Comparison of ENCODE assay signal across 9 mouse cellular contexts in genomic region chr5:142448076-142448475, GRCm38 (mm10). TPM values are rescaled to one million over a fixed set of nuclear protein-coding genes. Genes with fewer than 3 reads are reported as not detected.
DNase-seq lines count a peak whose midpoint lies in the region; ATAC-seq and TF ChIP-seq lines count a peak whose summit lies in the region.
"Had no signal": no experiment of that assay in that cellular context is flagged by ENCODE, and none has a peak within 500 bp of the region (broad histone marks: within the 10 kb centered on the region; RNA-seq: fewer than 3 reads in every experiment).

No protein-coding gene starts in this region.

- peaks cover 19% of the 10 kb centered on the region; the same call in 1 of the 2 replicates for H3K36me3 ChIP-seq in ES-E14 (ENCODE audit: control insufficient read depth, insufficient read depth, low read length, poor library complexity, severe bottlenecking)
- peaks cover 7% of the 10 kb centered on the region; the same call in 1 of the 2 replicates for H3K36me3 ChIP-seq in forebrain, embryonic 16.5 days (ENCODE audit: control insufficient read depth, insufficient read depth)

- H3K9me3 ChIP-seq in ES-E14 (ENCODE audit: control insufficient read depth, insufficient read depth, low read depth, low read length) = no peaks in the 10 kb centered on the region
- H3K9me3 ChIP-seq in forebrain, embryonic 16.5 days (ENCODE audit: control insufficient read depth, low read length) = no peaks in the 10 kb centered on the region

- 6% methylated on average over 9 of the region's 9 CpGs for WGBS in forebrain, embryonic 16.5 days

- H3K27ac ChIP-seq in ES-E14 (ENCODE audit: insufficient read depth, low read depth, low read length, poor library complexity, severe bottlenecking) = peak overlapping the region; percentile 26; the same call in 1 of the 2 replicates
- H3K27ac ChIP-seq in forebrain, embryonic 16.5 days (ENCODE audit: low read length) = no peak overlapping the region

- in situ Hi-C loops in ES-E14 (cut with MboI; ENCODE audit: low sequenced_read_pairs in 2 of 2, unreplicated experiment in 2 of 2) = loop anchor here in 1 of 2 experiments (10.0 kb wide), 1 partner anchor 83 kb away; no protein-coding TSS in a partner anchor

- H3K4me2 ChIP-seq in forebrain, embryonic 16.5 days (ENCODE audit: low read length) = no peak overlapping the region

- intact Hi-C loops in heart, postnatal 36 days (cut with DNase I) = loop anchor here (1.0 to 10.0 kb wide), 6 partner anchors 45 to 1603 kb away; partner anchors contain the start of gene Sdk1

- H3K4me1 ChIP-seq in ES-E14 (ENCODE audit: control insufficient read depth in 2 of 2, insufficient read depth in 2 of 2, low read length in 2 of 2, poor library complexity in 1 of 2) = peaks cover 2 to 35% of the 10 kb centered on the region in 2 experiments; a peak in 2 of 4 replicates
- H3K4me1 ChIP-seq in forebrain, embryonic 16.5 days (replicated peaks; ENCODE audit: control insufficient read depth, insufficient read depth, low read length) = peaks cover 10% of the 10 kb centered on the region

- ATAC-seq in forebrain, embryonic 16.5 days = peak; percentile 72
- peak; percentile 93 for ATAC-seq in neutrophil, adult 5-6 weeks (ENCODE audit: extremely low read depth, insufficient number of reproducible peaks, low FRiP score, poor library complexity, severe bottlenecking)

- H3K27me3 ChIP-seq in forebrain, embryonic 16.5 days (replicated peaks; ENCODE audit: control insufficient read depth, insufficient read depth, low read length) = no peaks in the 10 kb centered on the region

- H3K4me3 ChIP-seq in ES-E14 (ENCODE audit: insufficient read depth in 1 of 2, low read depth in 1 of 2, low read length in 2 of 2, poor library complexity in 1 of 2, severe bottlenecking in 1 of 2) = no peak overlapping the region
- H3K4me3 ChIP-seq in forebrain, embryonic 16.5 days (replicated peaks; ENCODE audit: low read length) = no peak overlapping the region
- H3K4me3 ChIP-seq: myocyte had no signal

- DNase-seq in ES-E14 (ENCODE audit: low read depth, low spot score) = peak; percentile 94
- DNase-seq in cerebellum, adult 11-12 months = peak; percentile 73
- DNase-seq in heart, postnatal 36 days = peak; percentile 90 to 93
- peak; percentile 86 to 96 for DNase-seq in layer of hippocampus, adult 18-20 months (ENCODE audit: low spot score in 2 of 2)
- peak; percentile 85 to 90 for DNase-seq in lung, adult 18-20 months
- DNase-seq in testis, postnatal 14 days (ENCODE audit: low spot score) = peak; percentile 73

- peak overlapping the region; percentile 31; the same call in 1 of the 2 replicates for H3K9ac ChIP-seq in ES-E14 (ENCODE audit: insufficient read depth, low read depth, low read length, poor library complexity, severe bottlenecking)
- 0 out of 2 replicates have a peak overlapping the region, but pooled peaks have one; percentile 4 for H3K9ac ChIP-seq in forebrain, embryonic 16.5 days (replicated peaks; ENCODE audit: low read depth, low read length)

TF ChIP-seq in ES-E14, 5 proteins besides CTCF, POLR2A, EP300 and RAD21:
- TF ChIP-seq ZC3H11A (IDR thresholded peaks at IDR 0.05; ENCODE audit: borderline replicate concordance, low read depth, low read length) = peak; percentile 80; the same call in 1 of the 2 replicates
- TF ChIP-seq ZNF384 (IDR thresholded peaks at IDR 0.05; ENCODE audit: low read depth, low read length) = no peak

RNA-seq across cellular contexts. Expression of gene Ap5z1, which starts 15.7 kb away (rescaled TPM):
- 17.4 and 26.3 TPM in 2 replicates for total RNA-seq in ES-E14 (2012; rRNA removed)
- polyA plus RNA-seq in forebrain, embryonic 16.5 days (2015; fragmentation: Nextera tagmentation; extraction: Ambion mirVana) = 14.8 and 16.9 TPM in 2 replicates
- total RNA-seq in heart, postnatal 36 days (2021) = 1 to 10 TPM; 6.2 to 6.4 TPM
- total RNA-seq in layer of hippocampus, adult 18-20 months (2021) = 10 to 100 TPM; 21.1 to 23.4 TPM
- total RNA-seq in neutrophil, adult 5-6 weeks (2017) = 18.0 and 19.8 TPM in 2 replicates

RNA-seq across cellular contexts. Expression of gene Foxk1, which starts 46.8 kb away (rescaled TPM):
- total RNA-seq in ES-E14 (2012; rRNA removed) = 9.9 and 10.7 TPM in 2 replicates
- 4.1 and 4.6 TPM in 2 replicates for polyA plus RNA-seq in forebrain, embryonic 16.5 days (2015; fragmentation: Nextera tagmentation; extraction: Ambion mirVana)
- total RNA-seq in heart, postnatal 36 days (2021) = 10 to 100 TPM; 15.7 to 15.8 TPM
- 10 to 100 TPM; 51.1 to 55.3 TPM for total RNA-seq in layer of hippocampus, adult 18-20 months (2021)
- total RNA-seq in neutrophil, adult 5-6 weeks (2017) = 29.1 and 30.5 TPM in 2 replicates
